Mouse (Mus musculus) 3T3-L1 (cell line): ENCODE measurements around the gene Prkar2a.
"Not testable (repeated sequence)": the region's sequence is repeated elsewhere in the genome, so short reads cannot be mapped to it uniquely, and the experiment has no call there.

Experiments used
- DNase-seq: peaks from one replicate; pipeline ENCODE4 v3.0.0-alpha.2; 2015; ENCODE audit warnings: low read depth, low spot score

Prkar2a gene

GRCm38 (mm10) chr9:108689106-108689505 lies at the start of gene Prkar2a:
TSS of gene Prkar2a (plus strand) at chr9:108689314.
- no peak for DNase-seq

GRCm38 (mm10) chr9:108639825-108640224 lies 49.3 kb upstream of the Prkar2a start:
- DNase-seq, result no peak

- no peak for DNase-seq
Measured at GRCm38 (mm10) chr9:108648166-108648565, 40.9 kb upstream of the Prkar2a start.

- DNase-seq, result peak; percentile 88
Measured at GRCm38 (mm10) chr9:108648611-108649560, 40.2 kb upstream of the Prkar2a start, which contains the start of gene Arih2. TSS of gene Arih2 (minus strand) at chr9:108649386.

GRCm38 (mm10) chr9:108649561-108650440 lies 39.3 kb upstream of the Prkar2a start:
- DNase-seq, result no peak

GRCm38 (mm10) chr9:108654566-108655464 lies 34.3 kb upstream of the Prkar2a start:
- no peak for DNase-seq

- DNase-seq, result not testable (repeated sequence)
Measured at GRCm38 (mm10) chr9:108655865-108656264, 33.2 kb upstream of the Prkar2a start.

- peak; percentile 91 for DNase-seq
Measured at GRCm38 (mm10) chr9:108661677-108662612, 27.2 kb upstream of the Prkar2a start, which contains the start of gene Slc25a20. TSS of gene Slc25a20 (plus strand) at chr9:108662088.

- no peak for DNase-seq
Measured at GRCm38 (mm10) chr9:108662660-108663059, 26.5 kb upstream of the Prkar2a start.

GRCm38 (mm10) chr9:108669875-108670274 lies 19.2 kb upstream of the Prkar2a start:
- no peak for DNase-seq

GRCm38 (mm10) chr9:108673151-108673550 lies 16.0 kb upstream of the Prkar2a start:
- DNase-seq, result no peak

- no peak for DNase-seq
Measured at GRCm38 (mm10) chr9:108680026-108680425, 9.1 kb upstream of the Prkar2a start.

GRCm38 (mm10) chr9:108686475-108686887 lies 2.6 kb upstream of the Prkar2a start:
- no peak for DNase-seq

GRCm38 (mm10) chr9:108687181-108687580 lies 1.9 kb upstream of the Prkar2a start:
- no peak for DNase-seq

GRCm38 (mm10) chr9:108687686-108688085 lies 1.4 kb upstream of the Prkar2a start:
- DNase-seq, result no peak

GRCm38 (mm10) chr9:108688451-108688850 lies 663 bp upstream of the Prkar2a start:
- no peak for DNase-seq

GRCm38 (mm10) chr9:108689993-108690392 lies 879 bp downstream of the Prkar2a start:
- no peak for DNase-seq

GRCm38 (mm10) chr9:108690914-108691313 lies 1.8 kb downstream of the Prkar2a start:
- DNase-seq, result no peak

GRCm38 (mm10) chr9:108691371-108691770 lies 2.3 kb downstream of the Prkar2a start:
- DNase-seq, result no peak

- peak; percentile 74 for DNase-seq
Measured at GRCm38 (mm10) chr9:108691846-108692225, 2.7 kb downstream of the Prkar2a start.
